Mouse (Mus musculus): ENCODE results near the gene Bmp5. TPM values are rescaled to one million over a fixed set of nuclear protein-coding genes. Genes with fewer than 3 reads are reported as not detected.

Bmp5 gene
- total RNA-seq, 2 experiments from 2014 or later, result 1.4 to 1.7 TPM

DNA sequence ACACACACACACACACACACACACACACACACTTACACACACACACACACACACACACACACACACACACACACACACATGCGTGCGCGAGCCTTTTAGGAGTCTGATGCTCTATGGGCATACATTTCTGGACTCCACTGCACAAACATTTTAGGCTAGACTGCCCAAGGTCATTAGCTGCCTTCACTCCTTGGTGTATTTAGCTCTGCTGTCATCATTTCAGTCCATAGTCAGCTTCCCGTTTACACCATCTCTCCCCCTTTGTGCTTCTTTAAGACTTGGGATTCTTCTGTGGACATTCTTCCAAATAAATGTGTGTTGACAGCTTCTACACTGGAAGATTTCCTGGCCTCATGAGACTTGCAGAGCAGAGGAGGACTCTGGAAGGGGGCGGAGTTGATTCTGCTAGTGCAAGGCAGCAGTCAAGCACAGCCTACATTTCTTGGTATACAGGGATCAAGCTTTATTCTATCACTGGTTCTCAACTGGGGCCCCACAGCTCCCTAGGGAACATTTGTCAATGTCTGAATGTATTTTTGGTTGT lies 58.1 kb downstream of the Bmp5 start:
- intact Hi-C loops (cut with DNase I), result no loop called here
- DNase-seq, result no peak

DNA sequence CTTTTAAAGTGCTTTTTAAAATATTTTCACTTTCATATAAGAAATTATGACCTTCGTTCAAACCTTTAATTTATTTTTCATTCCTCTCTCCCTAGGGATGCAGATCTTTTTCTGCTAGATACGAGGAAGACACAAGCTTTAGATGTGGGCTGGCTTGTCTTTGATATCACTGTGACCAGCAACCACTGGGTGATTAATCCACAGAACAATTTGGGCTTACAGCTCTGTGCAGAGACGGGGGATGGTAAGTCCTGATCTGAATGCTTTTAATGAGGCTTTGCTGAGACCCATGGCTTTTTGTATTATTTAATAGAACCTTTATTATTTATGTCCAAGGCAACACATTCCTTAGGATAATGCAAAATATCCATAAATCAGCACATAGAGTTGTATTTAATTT lies 64.3 kb downstream of the Bmp5 start:
- intact Hi-C loops (cut with DNase I), result no loop called here

GRCm38 (mm10) chr9:75840841-75841240 lies 65.7 kb downstream of the Bmp5 start:
- intact Hi-C loops (cut with DNase I), result no loop called here

More for the DNA sequence above, 64.3 kb downstream of the Bmp5 start:
- no peak for DNase-seq

GRCm38 (mm10) chr9:75846010-75846409 lies 70.8 kb downstream of the Bmp5 start:
- no peak for DNase-seq
- intact Hi-C loops (cut with DNase I), result no loop called here

More at GRCm38 (mm10) chr9:75840841-75841240, 65.7 kb downstream of the Bmp5 start:
- DNase-seq, result no peak

DNA sequence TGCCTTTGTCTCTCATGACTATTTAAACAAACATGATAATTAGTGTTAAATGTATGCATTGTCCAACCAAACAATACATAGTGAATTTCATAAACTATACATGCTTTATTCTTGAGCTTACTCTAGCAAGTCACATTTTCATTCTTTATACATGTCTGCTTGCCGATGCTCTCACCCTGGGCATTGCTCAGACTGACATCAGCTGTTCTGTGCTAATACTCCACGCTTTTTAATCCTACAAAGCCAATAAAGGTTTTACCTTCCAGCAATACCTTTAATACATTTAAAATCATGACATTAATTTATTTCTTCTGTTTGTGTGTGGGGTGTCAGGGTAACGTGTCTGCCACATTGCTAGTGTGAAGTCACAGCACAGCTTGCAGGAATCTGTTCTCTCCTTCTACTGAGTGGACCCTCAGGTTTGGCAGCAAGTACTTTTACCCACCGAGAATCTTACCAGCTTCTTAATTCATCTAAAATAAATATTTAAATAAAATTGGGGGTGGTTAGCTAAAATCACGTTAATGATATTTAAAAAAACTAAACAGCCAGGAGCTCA lies 75.6 kb downstream of the Bmp5 start:
- intact Hi-C loops (cut with DNase I), result no loop called here
- DNase-seq, result no peak

- intact Hi-C loops (cut with DNase I), result no loop called here
- DNase-seq, result no peak
Measured at GRCm38 (mm10) chr9:75858161-75858560, 83.0 kb downstream of the Bmp5 start.

- intact Hi-C loops (cut with DNase I), result no loop called here
- DNase-seq, result no peak
Measured at GRCm38 (mm10) chr9:75858939-75859338, 83.8 kb downstream of the Bmp5 start.

- DNase-seq, result no peak
- intact Hi-C loops (cut with DNase I), result no loop called here
Measured at GRCm38 (mm10) chr9:75870332-75871177, 95.4 kb downstream of the Bmp5 start.

- intact Hi-C loops (cut with DNase I), result no loop called here
- no peak for DNase-seq
Measured at GRCm38 (mm10) chr9:75876333-75876732, 101.2 kb downstream of the Bmp5 start.

GRCm38 (mm10) chr9:75883481-75884190 lies 108.5 kb downstream of the Bmp5 start:
- intact Hi-C loops (cut with DNase I), result no loop called here
- DNase-seq, result no peak

DNA sequence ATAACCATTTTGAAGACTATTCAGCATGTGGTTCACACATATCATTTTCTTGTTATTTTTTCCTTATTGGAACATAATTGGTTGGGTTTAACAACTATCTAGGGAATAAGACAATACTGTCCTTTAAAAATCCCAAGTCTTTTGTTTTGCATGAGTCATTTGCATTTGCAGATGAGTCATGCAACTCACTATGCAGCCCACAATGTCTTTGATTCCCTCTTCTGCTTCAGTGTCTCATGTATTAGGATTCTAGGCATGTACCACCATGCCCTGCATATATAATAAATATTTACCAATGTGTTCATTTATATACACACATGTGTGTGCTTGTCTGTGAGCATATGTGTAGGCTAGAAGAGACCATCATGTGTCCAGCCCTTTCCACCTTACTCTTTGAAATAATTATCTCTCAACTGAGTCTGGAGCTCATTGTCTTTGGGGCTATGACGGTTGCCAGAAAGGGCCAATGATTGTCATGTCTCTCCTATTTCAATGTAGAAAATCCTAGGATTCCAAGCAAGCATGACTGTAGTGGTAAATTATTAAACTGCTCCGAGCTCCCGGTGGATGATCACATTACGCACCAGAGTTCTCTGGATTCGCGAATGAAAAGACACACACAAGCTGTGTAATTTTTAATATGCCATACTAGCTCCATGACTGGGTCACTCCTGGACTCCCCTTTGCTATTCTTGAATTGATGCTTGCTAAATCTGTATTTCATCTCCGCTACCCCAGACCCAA lies 111.8 kb downstream of the Bmp5 start:
- no peak for DNase-seq
- intact Hi-C loops (cut with DNase I), result no loop called here

GRCm38 (mm10) chr9:75896918-75897317 lies 121.8 kb downstream of the Bmp5 start:
- DNase-seq, result no peak
- intact Hi-C loops (cut with DNase I), result no loop called here

GRCm38 (mm10) chr9:75898022-75898421 lies 122.9 kb downstream of the Bmp5 start:
- no peak for DNase-seq
- intact Hi-C loops (cut with DNase I), result no loop called here

- no peak for DNase-seq
- intact Hi-C loops (cut with DNase I), result no loop called here
Measured at GRCm38 (mm10) chr9:75901219-75901618, 126.1 kb downstream of the Bmp5 start.

DNA sequence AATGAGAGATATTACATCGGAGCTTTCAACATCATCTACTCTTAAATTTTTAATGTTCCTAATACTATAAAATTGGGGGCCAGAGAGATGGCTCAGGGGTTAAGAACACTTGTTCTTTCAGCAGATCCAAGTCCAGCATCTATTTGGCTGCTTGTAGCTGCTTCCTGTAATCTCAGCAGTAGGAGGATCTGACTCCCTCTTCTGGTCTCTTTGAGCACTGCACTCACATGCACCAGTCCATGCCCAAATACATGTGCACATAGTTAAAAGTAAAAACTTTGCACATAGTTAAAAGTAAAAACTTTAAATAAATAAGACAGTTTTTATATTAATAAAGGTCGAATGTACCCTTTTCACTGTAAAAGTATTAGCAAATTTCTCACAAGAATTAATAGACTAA lies 130.3 kb downstream of the Bmp5 start:
- DNase-seq, result no peak
- intact Hi-C loops (cut with DNase I), result no loop called here

DNA sequence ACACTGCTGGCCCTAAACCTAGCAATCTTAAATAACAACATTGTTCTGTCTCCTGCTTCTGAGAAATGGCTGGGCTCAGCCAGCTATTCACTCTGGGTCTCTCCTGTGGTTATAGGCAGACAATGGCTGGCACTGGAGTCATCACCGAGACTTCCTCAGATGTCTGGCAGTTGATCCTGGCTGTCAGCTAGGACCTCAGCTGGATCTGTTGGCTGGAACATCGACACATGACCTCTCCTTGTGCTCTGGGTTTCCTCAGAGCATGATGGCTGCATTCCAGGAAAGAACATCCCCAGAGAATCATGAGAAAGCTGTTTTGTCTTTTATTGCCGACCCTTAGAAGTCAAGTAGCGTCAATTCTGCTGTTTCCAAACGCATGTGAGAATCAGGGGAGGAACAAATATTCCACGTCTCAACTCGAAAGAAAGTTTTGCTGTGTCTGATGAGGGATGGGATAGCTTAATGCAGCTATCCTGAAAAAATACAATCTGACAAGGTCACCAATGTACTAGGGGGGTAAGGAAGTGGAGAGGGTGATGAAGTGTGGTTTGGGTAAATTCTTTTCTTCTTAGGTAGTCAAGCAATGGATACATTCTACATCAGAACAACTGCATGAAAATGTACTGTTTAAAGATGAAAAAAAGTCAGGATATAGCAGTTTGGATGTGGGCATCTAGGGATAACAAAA lies 135.1 kb downstream of the Bmp5 start:
- peak; percentile 34 to 79 for DNase-seq
- intact Hi-C loops (cut with DNase I), result no loop called here

DNA sequence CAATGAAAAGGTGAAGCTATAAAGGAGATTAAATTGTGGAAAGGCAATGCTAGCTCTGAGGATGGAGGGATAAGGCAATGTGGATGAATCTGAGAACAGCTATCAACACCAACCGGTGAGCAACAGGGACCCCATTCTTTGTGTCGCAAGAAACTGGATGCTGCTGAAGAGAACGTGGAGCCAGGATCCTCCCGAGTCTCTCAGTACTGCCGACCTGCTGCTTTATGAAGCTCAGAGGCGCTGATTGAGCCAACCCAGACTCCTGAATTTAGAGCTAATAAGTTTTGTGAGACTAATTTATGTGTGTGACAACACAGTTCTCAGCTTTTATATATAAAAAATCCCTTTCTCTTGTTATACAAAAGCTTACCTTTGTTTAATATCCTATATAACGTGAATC lies 136.4 kb downstream of the Bmp5 start:
- DNase-seq, result no peak
- intact Hi-C loops (cut with DNase I), result no loop called here

GRCm38 (mm10) chr9:75916027-75916426 lies 140.9 kb downstream of the Bmp5 start:
- intact Hi-C loops (cut with DNase I), result no loop called here
- DNase-seq, result no peak

DNA sequence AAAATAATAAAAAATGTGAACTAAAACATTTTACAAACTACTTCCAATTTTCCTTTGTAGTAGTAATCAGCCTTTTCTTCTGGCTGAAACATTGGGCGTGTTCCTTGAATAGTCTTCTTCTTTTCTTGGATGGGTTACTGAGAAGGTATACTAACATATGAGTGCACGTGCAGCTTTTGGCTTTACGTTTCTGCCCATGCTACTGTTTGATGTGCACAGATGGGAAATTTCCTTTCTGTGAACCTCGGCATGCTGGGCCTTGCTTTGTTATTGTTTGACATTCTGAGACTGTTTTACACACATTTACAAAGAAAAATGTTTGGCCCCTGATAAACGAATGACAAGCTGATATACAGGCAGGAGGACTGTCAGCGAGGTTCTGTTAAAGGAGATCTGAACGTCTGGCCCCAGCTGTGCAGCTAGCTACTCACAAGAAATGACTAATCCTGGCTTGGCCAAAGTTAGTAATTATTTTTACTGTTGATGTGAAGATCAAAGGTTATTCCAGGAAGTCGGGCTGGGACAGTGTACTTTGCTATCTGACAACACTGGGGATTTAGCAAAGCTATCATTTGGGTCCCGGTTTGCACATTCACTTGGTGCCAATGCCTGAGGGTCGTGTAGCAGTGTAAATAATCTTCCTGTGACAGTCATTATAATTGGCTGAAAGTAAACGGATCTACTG lies 152.2 kb downstream of the Bmp5 start:
- intact Hi-C loops (cut with DNase I), result no loop called here
- DNase-seq, result no peak

Measured in gastrocnemius, postnatal 36 days (tissue).